Mouse (Mus musculus) retina, postnatal 1 day (tissue): ENCODE measurements at regions not wholly inside any gene's neighbourhood (a gene's known extent, or its start where the extent isn't known, plus 50 kb on each side); places are given as distances from the start of the nearest gene placed in this dataset.
"Not testable (repeated sequence)": the region's sequence is repeated elsewhere in the genome, so short reads cannot be mapped to it uniquely, and the experiment has no call there.

Source experiments
- DNase-seq: peaks from one replicate; pipeline ENCODE4 v3.0.0-alpha.2; 2012

GRCm38 (mm10) chr8:81286280-81287034 is 55.9 kb upstream of the Inpp4b start:
- no peak for DNase-seq

GRCm38 (mm10) chr8:81260089-81260488 is 82.3 kb upstream of the Inpp4b start:
- DNase-seq, result peak; percentile 21

- no peak for DNase-seq
Measured at GRCm38 (mm10) chr8:81223872-81224271, 118.5 kb upstream of the Inpp4b start.

GRCm38 (mm10) chr8:81187061-81187790 is 155.1 kb upstream of the Inpp4b start:
- not testable (repeated sequence) for DNase-seq

DNA sequence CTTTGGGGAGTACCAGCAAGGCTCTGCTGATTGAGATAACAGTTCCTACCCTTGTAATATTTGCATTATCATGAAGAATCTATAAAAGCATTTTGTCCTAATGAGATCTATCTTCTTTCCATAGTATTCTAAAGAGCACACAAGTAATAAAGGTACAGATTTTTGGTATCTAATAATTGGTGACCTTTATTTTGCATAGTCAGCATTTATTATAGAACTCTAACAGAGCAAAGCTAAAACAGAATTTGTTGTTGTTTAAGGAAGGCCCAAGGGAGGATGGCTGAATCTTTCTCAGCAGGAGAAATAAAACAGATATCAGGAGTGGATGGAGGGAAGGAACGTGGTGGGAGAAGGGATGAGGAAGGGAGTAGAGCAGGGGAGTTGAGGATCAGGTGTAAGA is 160.8 kb upstream of the Usp38 start:
- DNase-seq, result no peak

DNA sequence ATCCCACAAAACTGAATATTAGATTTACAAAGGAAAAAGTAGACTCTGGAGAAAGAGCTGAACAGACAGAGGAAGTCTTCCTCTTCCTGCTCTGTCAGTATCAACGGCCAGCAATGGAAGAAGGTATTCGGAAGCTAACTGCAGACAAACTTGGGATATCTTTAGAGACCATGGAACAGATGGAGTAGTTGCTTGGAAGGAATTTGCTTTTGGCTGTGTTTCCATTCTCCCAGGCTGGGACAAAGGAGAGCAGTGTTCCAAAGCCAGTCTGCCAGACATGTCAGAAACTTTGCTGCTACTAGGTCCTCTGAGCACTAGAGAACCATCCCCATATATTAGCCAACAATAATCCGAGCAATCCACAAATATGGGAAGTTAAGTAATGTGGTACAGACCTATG is 132.5 kb upstream of the Usp38 start:
- DNase-seq, result no peak

GRCm38 (mm10) chr8:81106763-81107509 is 92.2 kb upstream of the Usp38 start:
- peak; percentile 72 for DNase-seq

GRCm38 (mm10) chr8:81098963-81099362 is 84.2 kb upstream of the Usp38 start:
- DNase-seq, result no peak

DNA sequence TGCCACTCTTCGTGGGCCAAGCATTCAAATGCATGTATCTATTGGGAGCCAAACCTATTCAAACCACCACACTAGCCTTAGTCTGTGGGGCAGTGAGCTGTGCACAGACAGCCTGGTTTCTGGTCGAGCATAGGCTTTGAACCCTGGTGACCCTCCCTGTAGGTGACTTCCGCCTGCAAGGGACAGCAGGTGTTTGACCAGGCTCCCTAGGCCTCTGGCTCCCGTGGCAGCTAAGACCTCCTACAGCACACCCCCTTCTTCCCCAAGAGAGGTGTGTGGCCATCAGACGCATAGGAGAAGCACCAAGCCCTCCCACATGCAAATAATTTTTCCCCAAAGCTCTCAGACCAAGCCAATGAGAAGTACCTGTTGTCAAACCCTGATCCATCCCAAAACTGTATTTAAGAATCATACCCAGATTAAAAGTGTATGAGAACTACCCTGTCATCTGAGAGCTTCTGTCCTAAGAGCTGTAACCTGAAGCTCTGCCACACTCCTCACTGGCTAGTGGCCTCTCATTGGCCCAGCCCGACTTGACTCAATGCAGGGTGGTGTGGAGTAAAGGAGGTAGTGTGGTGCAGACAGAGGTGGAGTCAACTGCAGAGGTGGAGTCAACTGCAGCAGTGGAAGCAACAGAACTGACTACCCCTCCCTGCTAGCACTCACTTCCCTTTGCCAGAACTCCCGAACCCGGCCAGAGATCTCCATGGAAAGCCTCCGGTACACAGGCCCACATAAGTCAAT is 82.5 kb upstream of the Usp38 start:
- DNase-seq, result no peak

DNA sequence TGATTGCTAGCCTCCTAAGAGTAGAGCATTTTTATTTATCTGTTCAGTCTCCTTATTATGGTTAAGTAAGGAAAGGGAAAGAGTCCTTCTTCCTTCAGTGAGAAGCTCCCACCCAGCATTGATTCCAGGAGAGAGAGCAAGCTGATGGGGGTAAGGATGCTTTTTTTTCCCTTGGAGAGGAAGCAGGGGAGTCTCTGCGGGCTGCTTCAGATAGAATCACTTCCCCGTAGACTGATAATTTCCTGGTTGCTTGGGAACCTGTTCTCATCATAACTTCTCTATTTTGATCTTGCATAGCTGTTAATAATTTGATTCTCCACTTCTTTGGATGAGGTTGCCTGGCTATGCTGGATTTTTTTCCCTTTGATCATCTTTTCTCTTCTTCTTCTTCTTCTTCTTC is 80.5 kb upstream of the Usp38 start:
- DNase-seq, result no peak

DNA sequence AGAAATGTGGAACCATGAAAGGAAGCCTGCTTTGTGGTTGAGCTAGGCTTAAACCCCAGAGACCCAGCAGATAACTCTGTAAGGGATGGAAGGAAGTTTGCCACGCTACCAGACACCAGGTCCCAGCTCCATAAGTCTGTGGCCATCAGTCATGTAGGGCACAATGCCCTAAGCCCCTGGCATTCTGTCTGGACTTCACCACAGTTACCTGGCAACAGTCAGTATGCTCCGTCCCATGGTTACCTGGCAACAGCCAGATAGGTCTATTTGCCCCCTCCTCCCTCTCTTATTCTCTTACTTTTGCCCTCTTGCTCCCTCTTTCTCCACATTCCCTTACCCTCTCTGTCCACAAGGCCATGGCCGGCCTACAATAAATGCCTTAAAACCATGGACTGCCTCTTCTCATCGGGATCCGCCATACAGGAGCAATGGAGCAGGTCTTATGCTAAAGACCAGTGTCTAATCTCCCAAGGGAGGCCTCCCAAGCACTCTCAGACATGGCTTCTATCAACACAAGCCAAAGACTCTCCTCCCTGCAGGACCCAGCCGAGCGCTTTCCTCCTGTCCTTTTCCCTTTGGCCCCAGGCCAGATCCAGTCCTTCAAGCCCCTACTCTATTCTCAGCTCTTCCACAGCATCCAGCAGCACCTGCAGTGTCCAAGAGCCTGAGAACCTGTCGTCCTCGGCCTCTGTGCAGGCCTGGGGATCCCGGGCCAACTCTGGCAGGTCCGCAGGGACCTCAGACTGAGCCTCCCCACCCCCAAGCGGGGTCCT is 66.3 kb upstream of the Usp38 start:
- no peak for DNase-seq

- DNase-seq, result no peak
Measured at GRCm38 (mm10) chr8:81079887-81080300, 65.2 kb upstream of the Usp38 start.

DNA sequence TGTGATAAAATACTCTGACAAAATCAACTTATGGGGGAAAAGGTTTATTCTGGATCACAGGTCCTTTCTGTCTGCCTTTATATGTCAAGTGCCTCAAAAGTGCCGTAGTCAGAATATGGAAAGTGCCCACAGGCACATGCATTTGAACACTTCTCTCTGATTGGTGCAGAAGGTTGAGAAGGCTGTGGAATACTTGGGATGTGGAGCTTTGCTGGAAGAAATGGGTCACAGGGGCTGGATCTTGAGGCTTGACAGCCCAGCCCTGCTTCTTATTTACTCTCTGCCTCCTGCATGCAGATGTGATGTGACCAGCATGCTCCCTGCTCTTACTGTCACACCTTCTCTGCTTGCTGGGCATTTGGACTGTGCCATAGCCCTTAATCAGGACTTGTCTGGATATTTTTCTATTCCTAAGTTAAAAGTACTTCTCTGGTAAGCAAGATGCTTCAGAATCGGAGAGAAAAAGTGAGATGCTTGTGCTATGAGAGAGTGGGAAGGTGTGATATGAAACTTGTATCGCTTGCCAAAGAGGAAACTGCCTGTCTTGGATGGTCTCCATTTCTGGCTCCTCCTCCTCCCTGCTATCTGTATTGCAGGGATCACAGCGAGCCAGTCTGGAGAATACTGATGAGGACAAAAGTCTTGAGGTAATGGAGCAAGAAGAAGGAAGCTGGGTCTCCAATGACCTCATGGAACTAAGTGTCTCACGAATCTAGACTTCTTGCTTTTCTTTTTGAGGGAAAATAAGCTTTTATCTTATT is 54.5 kb upstream of the Usp38 start:
- DNase-seq, result peak; percentile 10

GRCm38 (mm10) chr8:81068519-81068918 is 53.8 kb upstream of the Usp38 start:
- no peak for DNase-seq

GRCm38 (mm10) chr8:81066765-81067164 is 52.0 kb upstream of the Usp38 start:
- DNase-seq, result no peak
